Mouse (Mus musculus) thymus, postnatal 4 days (tissue): Measurements from ENCODE around the gene Cd36.

ENCODE experiments used
- DNase-seq: peaks from one replicate; pipeline ENCODE4 v3.0.0; 2021

The Cd36 gene

DNA sequence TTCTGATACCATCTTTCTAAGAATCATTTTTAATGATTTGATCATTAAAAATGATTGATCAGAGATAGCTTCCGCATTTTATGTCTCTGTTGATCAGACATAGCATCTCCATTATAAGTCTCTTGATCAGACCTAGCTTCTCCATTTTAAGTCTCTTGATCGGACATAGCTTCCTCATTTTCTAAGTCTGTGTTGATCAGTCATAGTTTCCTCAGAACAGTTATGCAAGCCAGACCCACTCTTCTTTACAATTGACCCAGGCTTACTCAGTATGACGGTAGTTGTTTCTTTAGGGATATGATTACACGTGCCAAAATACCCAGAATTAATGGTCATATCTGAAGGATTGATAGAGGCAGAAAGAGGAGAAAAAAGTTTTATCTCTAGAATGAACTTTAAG, 31.3 kb downstream of the Cd36 start:
- no peak for DNase-seq

DNA sequence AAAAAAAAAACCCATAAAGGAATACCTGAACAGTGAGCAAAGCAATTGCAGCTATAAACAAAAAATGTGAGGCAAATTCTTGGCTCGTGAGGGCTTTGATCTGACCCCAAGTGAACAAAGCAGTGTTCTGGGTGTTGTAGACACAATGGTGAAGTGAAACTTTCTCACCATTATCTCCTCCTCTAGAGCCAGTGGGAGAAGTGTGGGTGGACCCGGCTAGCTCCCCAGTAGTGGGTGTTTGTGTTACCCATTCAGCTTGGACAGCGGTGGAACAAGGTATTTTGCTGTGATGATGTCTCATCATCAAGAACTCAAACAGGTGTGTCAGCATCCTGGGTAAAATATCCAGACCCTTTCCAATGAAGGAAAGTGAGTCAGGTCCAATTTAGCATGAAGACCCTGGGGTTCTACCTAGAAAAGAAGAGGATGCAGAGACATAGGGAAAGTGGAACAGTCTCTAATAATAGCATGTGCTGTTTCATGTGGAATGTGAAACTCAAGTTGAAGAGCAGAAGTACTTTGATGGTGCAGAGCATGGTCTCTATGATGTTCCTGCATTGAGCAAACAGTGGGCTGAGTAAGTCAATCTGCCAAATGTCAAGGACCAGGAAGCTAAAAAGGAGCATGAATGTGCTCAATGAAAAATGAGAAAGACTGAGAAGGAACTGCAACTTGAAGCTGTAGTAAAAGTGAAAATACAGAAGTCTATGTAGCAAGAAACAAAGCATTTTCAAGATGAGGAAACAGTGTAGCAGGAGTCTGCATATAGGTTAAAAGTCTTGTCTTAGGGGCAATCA, 34.3 kb downstream of the Cd36 start:
- DNase-seq, result no peak

DNA sequence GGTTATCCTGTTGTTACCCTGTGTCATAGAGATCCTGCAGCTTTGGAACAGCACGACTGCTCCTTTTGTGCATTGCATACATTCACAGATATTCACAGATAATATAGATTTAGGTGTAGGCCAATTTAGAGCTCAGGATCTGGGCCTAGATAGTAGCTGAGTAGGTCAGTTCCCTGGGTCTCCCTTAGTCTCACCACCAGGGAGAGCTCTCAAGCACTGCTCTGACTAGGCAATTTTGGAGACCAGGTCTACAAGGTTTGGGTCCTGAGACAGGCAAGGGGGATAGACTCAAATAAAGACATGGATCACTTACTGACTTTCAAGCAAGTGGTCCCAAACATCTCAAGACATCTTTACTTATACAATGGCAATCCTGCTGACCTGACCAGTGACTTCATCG, 38.0 kb downstream of the Cd36 start:
- no peak for DNase-seq

DNA sequence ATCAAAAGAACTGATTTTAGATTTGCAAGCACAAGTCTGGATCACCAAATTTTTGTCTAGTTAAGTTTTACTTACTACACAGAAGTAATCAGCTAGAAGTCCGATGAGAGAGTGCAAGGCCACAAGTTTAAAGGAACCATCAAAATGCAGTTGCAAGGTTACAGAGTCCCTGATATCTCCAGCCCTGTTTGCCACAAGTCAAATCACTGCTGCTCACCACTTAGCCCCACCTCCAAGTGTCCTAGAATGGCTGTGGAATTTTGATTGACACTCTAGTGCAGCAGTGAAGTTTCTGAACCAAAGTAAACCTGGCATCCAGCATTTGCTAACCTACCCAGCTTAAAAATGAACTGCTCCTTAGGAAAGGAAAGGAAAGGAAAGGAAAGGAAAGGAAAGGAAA, 39.0 kb downstream of the Cd36 start:
- DNase-seq, result no peak

GRCm38 (mm10) chr5:17848733-17849132, 39.9 kb downstream of the Cd36 start:
- no peak for DNase-seq

- DNase-seq, result no peak
Observed at GRCm38 (mm10) chr5:17848267-17848666, 40.3 kb downstream of the Cd36 start.

DNA sequence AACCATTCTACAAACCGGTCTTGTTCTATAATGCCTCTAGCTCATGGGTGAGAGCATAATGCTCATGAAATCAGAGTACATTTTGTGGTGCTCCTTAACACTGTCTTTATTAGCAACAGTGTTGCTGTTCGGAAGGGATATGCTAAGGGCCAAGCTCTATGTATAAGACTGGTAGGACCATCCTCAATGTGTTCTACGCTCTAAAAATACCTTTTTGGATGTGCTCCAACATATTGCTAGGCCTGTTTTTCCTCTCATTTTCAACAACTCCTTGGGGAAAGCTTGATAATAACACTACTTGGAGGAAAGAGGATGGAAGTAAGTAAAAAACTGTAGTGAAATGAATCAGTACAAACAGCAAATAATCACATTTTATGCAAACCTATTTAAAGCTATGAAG, 44.7 kb downstream of the Cd36 start:
- DNase-seq, result no peak

GRCm38 (mm10) chr5:17843316-17843715, 45.3 kb downstream of the Cd36 start:
- DNase-seq, result no peak

DNA sequence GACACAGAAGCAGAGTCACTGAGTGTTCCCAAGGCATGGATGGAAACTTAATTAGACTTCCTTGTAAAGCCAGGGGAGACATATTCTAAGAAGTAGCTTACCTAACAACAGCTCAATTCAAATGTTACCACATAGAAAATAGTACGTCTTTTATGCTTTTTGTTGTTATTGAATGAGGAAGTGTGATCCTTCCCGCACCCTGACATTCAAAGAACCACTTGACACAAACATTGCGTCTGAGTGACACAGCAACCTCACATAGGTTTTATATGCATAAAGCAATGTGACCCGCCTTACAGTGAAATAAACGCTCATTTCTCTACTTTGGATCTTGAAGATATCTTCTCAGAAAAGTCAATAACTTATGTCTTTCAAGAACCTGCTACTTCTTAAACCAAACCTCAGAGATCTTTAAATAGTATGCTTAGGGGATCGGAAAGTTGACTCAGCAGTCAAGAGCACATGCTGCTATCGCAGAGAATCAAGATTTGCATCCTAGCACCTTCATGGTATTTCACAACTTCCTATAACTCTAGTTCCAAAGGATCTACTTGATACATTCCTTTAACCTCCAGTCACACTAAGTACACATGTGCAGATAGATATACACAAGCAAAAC, 46.4 kb downstream of the Cd36 start:
- DNase-seq, result no peak

GRCm38 (mm10) chr5:17839549-17839948, 49.1 kb downstream of the Cd36 start:
- no peak for DNase-seq

DNA sequence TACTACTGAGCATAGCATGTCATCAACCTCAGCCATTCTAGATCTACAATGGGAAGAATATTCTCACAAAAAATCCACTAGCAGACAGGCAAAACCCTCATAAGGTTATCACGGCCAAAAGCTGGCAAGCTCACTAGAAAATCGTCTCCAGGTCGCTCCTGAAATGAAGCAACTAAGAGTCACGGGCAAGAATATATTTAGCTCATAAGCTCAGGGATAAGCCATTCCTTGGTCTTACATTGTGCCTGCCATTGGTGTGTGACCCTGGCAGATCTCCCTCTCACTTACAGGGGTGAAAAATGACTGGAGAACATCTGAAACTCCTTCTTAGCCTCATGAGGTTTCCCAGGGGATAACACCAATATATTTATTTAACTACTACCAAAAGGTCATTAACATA, 52.2 kb downstream of the Cd36 start:
- no peak for DNase-seq

DNA sequence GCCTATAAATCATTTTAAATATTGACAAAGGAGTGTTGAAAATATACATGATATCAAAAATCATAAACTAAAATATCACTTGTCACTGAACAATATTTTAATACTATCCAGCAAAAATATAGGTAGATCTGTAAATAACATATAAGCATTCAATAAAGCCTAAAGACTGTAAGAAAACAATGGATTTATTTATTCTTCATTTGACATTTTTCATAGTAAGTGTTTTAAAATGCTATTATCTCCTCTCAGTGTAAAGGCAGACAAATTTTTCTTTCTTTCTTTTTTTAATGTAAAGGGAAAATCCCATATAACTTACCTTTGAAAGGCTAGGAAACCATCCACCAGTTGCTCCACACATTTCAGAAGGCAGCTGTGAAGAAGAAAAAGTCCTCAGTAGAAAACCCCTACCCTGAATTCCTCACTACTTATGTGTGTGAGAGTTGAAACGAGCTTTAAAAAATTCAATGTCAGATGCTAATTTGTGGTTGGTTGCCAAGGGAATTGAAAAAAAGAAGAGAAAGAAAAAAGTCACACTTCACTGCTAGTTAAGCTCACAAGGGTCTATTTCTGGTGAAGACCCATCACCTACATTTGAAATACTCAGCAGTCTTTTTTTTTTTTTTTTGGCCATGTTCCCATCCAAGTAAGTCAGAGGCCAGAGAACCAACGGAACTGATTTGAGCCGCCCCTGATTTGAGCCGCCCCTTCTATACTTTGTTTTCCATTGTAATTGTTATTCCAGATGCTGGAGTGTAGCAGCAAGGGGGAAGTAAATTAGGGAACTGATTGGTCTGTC, 53.1 kb downstream of the Cd36 start:
- no peak for DNase-seq

DNA sequence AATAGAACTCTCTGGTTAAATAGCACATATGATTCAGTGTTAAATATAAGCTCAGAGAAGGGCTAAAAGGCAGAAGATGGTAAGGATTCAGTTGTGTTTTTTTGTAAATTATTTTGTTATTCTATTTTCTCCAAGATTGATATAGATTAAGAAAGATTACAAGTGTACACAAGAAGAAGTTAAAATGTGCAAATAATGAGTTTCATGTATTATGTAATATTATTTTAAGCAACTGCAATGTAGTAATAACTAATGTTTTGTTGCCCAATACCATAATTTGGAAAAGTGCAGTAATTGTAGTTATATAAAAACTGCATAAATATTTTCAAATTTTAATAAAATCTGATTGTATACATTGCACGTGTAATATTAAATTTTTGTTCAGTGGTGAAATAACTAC, 54.8 kb downstream of the Cd36 start:
- DNase-seq, result no peak

GRCm38 (mm10) chr5:17830536-17830935, 58.1 kb downstream of the Cd36 start:
- DNase-seq, result no peak

DNA sequence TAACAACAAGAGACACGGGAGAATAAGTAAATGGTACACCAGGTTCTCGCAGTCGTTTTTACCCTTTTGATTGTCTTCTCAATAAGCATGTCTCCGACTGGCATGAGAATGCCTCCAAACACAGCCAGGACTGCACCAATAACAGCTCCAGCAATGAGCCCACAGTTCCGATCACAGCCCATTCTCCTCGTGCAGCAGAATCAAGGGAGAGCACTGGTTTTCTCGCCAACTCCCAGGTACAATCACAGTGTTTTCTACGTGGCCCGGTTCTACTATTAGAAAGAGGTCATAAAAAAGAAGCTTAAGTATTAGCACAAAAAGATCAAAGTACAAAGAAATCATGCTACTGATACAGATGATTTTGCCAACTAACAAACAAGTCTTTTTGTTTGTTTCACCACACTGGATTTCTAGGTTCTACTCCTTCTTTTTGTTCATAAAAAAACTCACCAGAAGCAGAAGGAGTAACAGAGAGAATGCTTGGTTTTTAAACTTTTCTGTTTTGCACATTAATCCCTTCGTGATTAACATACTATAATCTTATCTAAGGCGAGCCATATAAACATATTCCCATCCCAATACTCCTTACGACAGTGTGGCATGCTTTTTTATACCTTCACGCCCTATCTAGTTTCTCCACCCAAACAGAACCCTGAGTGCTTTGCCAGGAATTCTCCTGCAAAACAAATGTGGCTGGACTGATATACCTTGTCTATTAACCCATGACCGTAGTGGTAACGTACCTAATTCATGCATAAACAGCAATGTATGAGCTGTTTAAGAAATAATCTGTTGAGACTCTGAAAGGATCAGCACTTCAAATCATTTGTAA, 59.7 kb downstream of the Cd36 start:
- no peak for DNase-seq

- no peak for DNase-seq
Observed at GRCm38 (mm10) chr5:17821395-17821794, 67.2 kb downstream of the Cd36 start.

GRCm38 (mm10) chr5:17820239-17820999, 68.2 kb downstream of the Cd36 start:
- DNase-seq, result no peak

DNA sequence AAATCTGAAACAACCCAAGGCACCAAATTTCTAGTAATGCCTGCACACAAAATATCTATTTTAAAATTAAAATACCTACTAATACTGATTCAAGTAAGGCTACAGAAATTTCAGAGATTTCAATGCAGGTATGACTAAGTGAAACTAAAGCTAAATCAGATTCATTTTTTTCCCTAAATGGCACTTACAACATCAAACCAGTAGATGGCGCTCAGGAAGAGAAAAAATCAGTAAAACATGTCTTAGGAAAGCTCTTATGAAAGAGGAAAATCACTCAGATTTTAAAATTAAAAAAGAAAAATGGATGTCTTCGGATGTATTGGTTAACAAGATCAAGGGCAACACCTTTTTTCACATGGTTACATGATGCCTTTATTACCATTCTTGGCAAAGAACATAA, 72.4 kb downstream of the Cd36 start:
- no peak for DNase-seq

GRCm38 (mm10) chr5:17810336-17810735, 78.3 kb downstream of the Cd36 start:
- no peak for DNase-seq

- DNase-seq, result no peak
Observed at GRCm38 (mm10) chr5:17806774-17807377, 81.7 kb downstream of the Cd36 start.

GRCm38 (mm10) chr5:17776571-17776970, 112.0 kb downstream of the Cd36 start:
- peak; percentile 65 for DNase-seq

DNA sequence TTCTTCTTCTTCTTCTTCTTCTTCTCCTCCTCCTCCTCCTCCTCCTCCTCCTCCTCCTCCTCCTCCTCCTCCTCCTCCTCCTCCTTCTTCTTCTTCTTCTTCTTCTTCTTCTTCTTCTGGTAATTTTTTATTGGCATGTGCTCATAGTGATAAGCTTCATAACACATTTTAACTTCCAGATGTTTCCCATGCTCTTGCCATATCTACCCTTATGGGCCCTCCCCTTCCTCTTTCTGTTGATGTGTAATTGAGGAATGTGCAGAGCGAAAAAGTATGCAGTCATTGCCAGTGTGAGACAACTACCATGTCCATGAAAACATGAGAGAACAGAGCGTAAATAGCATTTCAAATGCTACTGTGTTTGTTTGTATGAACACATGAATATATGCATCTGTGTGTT, 118.3 kb downstream of the Cd36 start:
- no peak for DNase-seq
